Mouse (Mus musculus) forebrain, embryonic 15.5 days (tissue): ENCODE measurements around the gene Rnf24. TPM values are rescaled to one million over a fixed set of nuclear protein-coding genes. Genes with fewer than 3 reads are reported as not detected.

Experiments used
- ATAC-seq: fragments of 200-750 bp; cut with Nextera tagmentation; replicated peaks from 2 replicates; pipeline ENCODE4 v1.8.0; 2017; ENCODE audit warnings: mild to moderate bottlenecking, moderate TSS enrichment, moderate library complexity
- H3K27ac ChIP-seq: fragments of 300-500 bp; sonication (generic); replicated peaks from 2 replicates; pipeline ENCODE4 v1.5.1; 2015; ENCODE audit warnings: mild to moderate bottlenecking, inconsistent platforms
- H3K27me3 ChIP-seq: fragments of 300-500 bp; sonication (generic); 2 replicates; pipeline ENCODE4 v1.6.1; 2015; ENCODE audit warnings: inconsistent platforms
- H3K36me3 ChIP-seq: fragments of 300-500 bp; sonication (generic); 2 replicates; pipeline ENCODE4 v1.6.1; 2015; ENCODE audit warnings: mild to moderate bottlenecking, inconsistent platforms
- H3K4me1 ChIP-seq: fragments of 300-500 bp; sonication (generic); 2 replicates; pipeline ENCODE4 v1.6.1; 2015; ENCODE audit warnings: inconsistent platforms
- H3K4me2 ChIP-seq: fragments of 300-500 bp; sonication (generic); replicated peaks from 2 replicates; pipeline ENCODE4 v1.6.1; 2015; ENCODE audit warnings: mild to moderate bottlenecking, inconsistent platforms
- H3K4me3 ChIP-seq: fragments of 300-500 bp; sonication (generic); 2 replicates; pipeline ENCODE4 v1.5.1; 2015; ENCODE audit warnings: mild to moderate bottlenecking, inconsistent platforms
- H3K9ac ChIP-seq: fragments of 300-500 bp; sonication (generic); replicated peaks from 2 replicates; pipeline ENCODE4 v1.6.1; 2015; ENCODE audit warnings: mild to moderate bottlenecking, inconsistent platforms
- H3K9me3 ChIP-seq: fragments of 300-500 bp; sonication (generic); 2 replicates; pipeline ENCODE4 v1.6.1; 2016; ENCODE audit warnings: inconsistent platforms
- WGBS: fragments of 180-500 bp; shearing (Covaris S2); methylation state at CpG from one replicate; pipeline ENCODE4 v1.1.7; 2015; ENCODE audit warnings: mixed read lengths; 5-methylcytosine and 5-hydroxymethylcytosine counted together
- polyA plus RNA-seq: library from polyadenylated mRNA; unstranded; fragments of >200 nt; fragmentation: Nextera tagmentation; extraction: Ambion mirVana; gene quantifications from 2 replicates; pipeline ENCODE4 v1.2.1, GENCODE M21; 2015

Rnf24 gene
- polyA plus RNA-seq, result 20.5 and 20.6 TPM in 2 replicates

GRCm38 (mm10) chr2:131352747-131353563 lies at the start of gene Rnf24:
Rnf24 (minus strand) TSS chr2:131352892.
- H3K4me2 ChIP-seq, result peak within 1 kb of the TSS; percentile 65
- peaks cover 27% of the 10 kb centered on the region for H3K4me1 ChIP-seq
- H3K36me3 ChIP-seq, result no peaks in the 10 kb centered on the region
- WGBS, result under 1% methylated on average over 51 of the region's 54 CpGs
- H3K27ac ChIP-seq, result peak within 1 kb of the TSS; percentile 96
- H3K27me3 ChIP-seq, result no peaks in the 10 kb centered on the region
- peak; percentile 94 for ATAC-seq
- peak within 1 kb of the TSS; percentile 99 for H3K9ac ChIP-seq
- peak within 1 kb of the TSS; percentile 94 for H3K4me3 ChIP-seq
- H3K9me3 ChIP-seq, result no peaks in the 10 kb centered on the region

GRCm38 (mm10) chr2:131401794-131402495 lies 49.3 kb upstream of the Rnf24 start:
- Histone ChIP-seq H3K27me3 (no peaks in the 10 kb centered on the region), H3K9ac (no peak overlapping the region), H3K36me3 (no peaks in the 10 kb centered on the region), H3K27ac (no peak overlapping the region), H3K4me2 (no peak overlapping the region), H3K4me3 (no peak overlapping the region), H3K4me1 (no peaks in the 10 kb centered on the region), H3K9me3 (no peaks in the 10 kb centered on the region)
- no peak for ATAC-seq
- 70% methylated on average over 8 of the region's 8 CpGs for WGBS

- Histone ChIP-seq H3K27ac (no peak overlapping the region), H3K4me2 (no peak overlapping the region), H3K4me3 (no peak overlapping the region), H3K36me3 (no peaks in the 10 kb centered on the region), H3K4me1 (no peaks in the 10 kb centered on the region), H3K27me3 (no peaks in the 10 kb centered on the region), H3K9ac (no peak overlapping the region), H3K9me3 (no peaks in the 10 kb centered on the region)
- no peak for ATAC-seq
- WGBS, result 92% methylated on average over 2 of the region's 2 CpGs
Measured at GRCm38 (mm10) chr2:131400846-131401245, 48.2 kb upstream of the Rnf24 start.

GRCm38 (mm10) chr2:131397323-131397848 lies 44.7 kb upstream of the Rnf24 start:
- Histone ChIP-seq H3K4me2 (no peak overlapping the region), H3K36me3 (no peaks in the 10 kb centered on the region), H3K9me3 (no peaks in the 10 kb centered on the region), H3K27me3 (no peaks in the 10 kb centered on the region), H3K27ac (no peak overlapping the region), H3K4me1 (no peaks in the 10 kb centered on the region), H3K4me3 (no peak overlapping the region), H3K9ac (no peak overlapping the region)
- whole genome bisulfite sequencing, result 94% methylated on average over 5 of the region's 5 CpGs
- ATAC-seq, result no peak

- Histone ChIP-seq H3K36me3 (no peaks in the 10 kb centered on the region), H3K9me3 (no peaks in the 10 kb centered on the region)
Measured at GRCm38 (mm10) chr2:131386350-131386962, 33.8 kb upstream of the Rnf24 start.

GRCm38 (mm10) chr2:131385176-131385575 lies 32.5 kb upstream of the Rnf24 start:
- no peak overlapping the region for H3K9ac ChIP-seq
- H3K4me1 ChIP-seq, result no peaks in the 10 kb centered on the region
- no peak overlapping the region for H3K4me2 ChIP-seq
- no peak for ATAC-seq
- WGBS, result 85% methylated on average over 4 of the region's 4 CpGs
- no peaks in the 10 kb centered on the region for H3K9me3 ChIP-seq
- no peak overlapping the region for H3K4me3 ChIP-seq
- no peaks in the 10 kb centered on the region for H3K27me3 ChIP-seq
- H3K27ac ChIP-seq, result no peak overlapping the region
- no peaks in the 10 kb centered on the region for H3K36me3 ChIP-seq

More at GRCm38 (mm10) chr2:131386350-131386962, 33.8 kb upstream of the Rnf24 start:
- H3K4me3 ChIP-seq, result no peak overlapping the region
- ATAC-seq, result no peak
- WGBS, result 86% methylated on average over 10 of the region's 10 CpGs
- H3K27ac ChIP-seq, result no peak overlapping the region
- no peak overlapping the region for H3K4me2 ChIP-seq
- no peak overlapping the region for H3K9ac ChIP-seq
- H3K27me3 ChIP-seq, result no peaks in the 10 kb centered on the region
- no peaks in the 10 kb centered on the region for H3K4me1 ChIP-seq

GRCm38 (mm10) chr2:131379541-131379940 lies 26.8 kb upstream of the Rnf24 start:
- Histone ChIP-seq H3K9me3 (no peaks in the 10 kb centered on the region), H3K27ac (no peak overlapping the region), H3K36me3 (no peaks in the 10 kb centered on the region), H3K4me2 (no peak overlapping the region), H3K4me3 (no peak overlapping the region), H3K4me1 (0 out of 2 replicates have a peak, but pooled peaks cover 2% of the 10 kb centered on the region), H3K9ac (no peak overlapping the region), H3K27me3 (no peaks in the 10 kb centered on the region)
- ATAC-seq, result no peak
- WGBS, result 84% methylated on average over 3 of the region's 3 CpGs

- Histone ChIP-seq H3K27me3 (no peaks in the 10 kb centered on the region), H3K27ac (no peak overlapping the region), H3K4me2 (no peak overlapping the region), H3K4me3 (no peak overlapping the region), H3K36me3 (no peaks in the 10 kb centered on the region), H3K4me1 (0 out of 2 replicates have a peak, but pooled peaks cover 2% of the 10 kb centered on the region), H3K9me3 (no peaks in the 10 kb centered on the region), H3K9ac (no peak overlapping the region)
- no peak for ATAC-seq
- WGBS, result 92% methylated on average over 5 of the region's 5 CpGs
Measured at GRCm38 (mm10) chr2:131378872-131379271, 26.2 kb upstream of the Rnf24 start.

- no peaks in the 10 kb centered on the region for H3K9me3 ChIP-seq
- no peak overlapping the region for H3K4me2 ChIP-seq
- ATAC-seq, result no peak
- H3K9ac ChIP-seq, result no peak overlapping the region
- 58% methylated on average over 6 of the region's 6 CpGs for WGBS
- no peaks in the 10 kb centered on the region for H3K36me3 ChIP-seq
- H3K27me3 ChIP-seq, result no peaks in the 10 kb centered on the region
- 0 out of 2 replicates have a peak, but pooled peaks cover 2% of the 10 kb centered on the region for H3K4me1 ChIP-seq
- no peak overlapping the region for H3K27ac ChIP-seq
- no peak overlapping the region for H3K4me3 ChIP-seq
Measured at GRCm38 (mm10) chr2:131377055-131377454, 24.4 kb upstream of the Rnf24 start.

GRCm38 (mm10) chr2:131373656-131374055 lies 21.0 kb upstream of the Rnf24 start:
- H3K27me3 ChIP-seq, result no peaks in the 10 kb centered on the region
- H3K9me3 ChIP-seq, result no peaks in the 10 kb centered on the region
- H3K9ac ChIP-seq, result no peak overlapping the region
- 76% methylated on average over 6 of the region's 6 CpGs for WGBS
- 0 out of 2 replicates have a peak, but pooled peaks cover 2% of the 10 kb centered on the region for H3K4me1 ChIP-seq
- no peak for ATAC-seq
- H3K36me3 ChIP-seq, result no peaks in the 10 kb centered on the region
- H3K27ac ChIP-seq, result no peak overlapping the region
- H3K4me2 ChIP-seq, result no peak overlapping the region
- no peak overlapping the region for H3K4me3 ChIP-seq

- WGBS, result 76% methylated on average over 7 of the region's 7 CpGs
- ATAC-seq, result no peak
- H3K9ac ChIP-seq, result no peak overlapping the region
- 0 out of 2 replicates have a peak, but pooled peaks cover 2% of the 10 kb centered on the region for H3K4me1 ChIP-seq
- no peak overlapping the region for H3K27ac ChIP-seq
- no peak overlapping the region for H3K4me3 ChIP-seq
- H3K27me3 ChIP-seq, result no peaks in the 10 kb centered on the region
- H3K9me3 ChIP-seq, result no peaks in the 10 kb centered on the region
- H3K4me2 ChIP-seq, result no peak overlapping the region
- H3K36me3 ChIP-seq, result no peaks in the 10 kb centered on the region
Measured at GRCm38 (mm10) chr2:131372276-131372877, 19.7 kb upstream of the Rnf24 start.
